Mouse (Mus musculus) v-Abl transformed pro-B cells (cell line): Measurements from ENCODE around the gene Strn.

Experiments
- in situ Hi-C, 2 experiments: fragments of 400-800 bp; cut with MboI; formaldehyde crosslinking; loops; one replicate each; pipeline ENCODE4 v1.15.1; 2025; ENCODE audit not compliant: unreplicated experiment in 2 of 2

Gene Strn

DNA sequence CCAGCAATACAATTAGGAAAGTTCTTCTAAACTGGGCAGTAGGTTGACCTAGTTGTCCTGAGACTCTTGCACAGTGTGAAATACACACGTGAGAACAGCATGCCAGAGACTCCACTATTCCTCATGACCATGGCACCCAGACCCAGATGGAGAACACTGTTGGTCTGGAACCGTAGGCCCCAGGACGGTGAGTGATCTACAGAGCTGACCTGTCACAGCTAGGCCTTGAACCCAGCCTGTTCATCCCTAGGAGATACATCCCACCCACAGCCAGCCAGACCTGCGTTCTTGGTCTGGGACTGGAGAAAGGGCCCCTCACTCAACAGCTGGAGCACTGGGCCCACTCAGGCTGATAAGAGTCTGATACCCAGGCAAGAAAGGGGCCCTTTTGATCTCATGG, 115.1 kb downstream of the Strn start:
- in situ Hi-C loops = loop anchor here in 1 of 2 experiments (25.0 kb wide), 1 partner anchor 1215 kb away; no protein-coding TSS in a partner anchor

DNA sequence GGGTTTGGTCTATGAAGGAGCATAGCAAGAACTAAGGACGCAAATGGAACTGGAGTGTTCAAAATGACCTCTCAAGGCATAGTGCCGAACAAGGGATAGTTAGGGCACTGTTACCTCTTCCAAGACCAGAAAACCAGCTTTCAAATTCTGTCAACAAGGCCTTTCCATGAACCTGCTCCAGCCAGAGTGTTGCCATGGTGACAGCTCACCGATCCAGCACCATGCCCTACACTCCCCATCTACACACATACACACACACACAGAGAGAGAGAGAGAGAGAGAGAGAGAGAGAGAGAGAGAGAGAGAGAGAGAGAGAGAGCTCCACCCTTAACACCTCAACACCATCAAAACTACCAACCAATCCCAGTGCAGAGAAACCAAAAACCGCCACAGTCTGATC, 116.3 kb downstream of the Strn start:
- in situ Hi-C loops = loop anchor here in 1 of 2 experiments (25.0 kb wide), 1 partner anchor 1217 kb away; no protein-coding TSS in a partner anchor

DNA sequence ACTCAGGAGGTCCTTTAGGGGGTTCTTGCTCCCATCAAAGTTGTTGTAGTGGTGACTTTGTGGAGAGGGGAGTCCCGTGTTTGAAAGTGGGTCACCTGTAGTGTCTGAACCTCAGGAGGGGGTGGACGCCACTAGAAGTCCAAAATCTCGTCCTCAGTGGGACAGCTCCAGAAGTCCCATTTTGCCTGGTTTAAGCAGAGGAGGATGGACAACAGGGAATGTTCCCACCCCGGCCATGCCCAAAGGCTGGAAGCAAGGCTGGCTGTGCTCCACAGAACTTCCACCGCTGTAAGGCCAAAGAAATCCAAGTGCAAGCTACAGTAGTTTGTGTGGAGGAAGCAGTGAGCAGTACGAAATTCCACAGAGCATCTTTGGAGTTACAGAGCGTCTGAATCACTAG, 117.0 kb downstream of the Strn start:
- in situ Hi-C loops = loop anchor here (10.0 to 25.0 kb wide), 2 partner anchors 1215 to 1217 kb away; no protein-coding TSS in a partner anchor

DNA sequence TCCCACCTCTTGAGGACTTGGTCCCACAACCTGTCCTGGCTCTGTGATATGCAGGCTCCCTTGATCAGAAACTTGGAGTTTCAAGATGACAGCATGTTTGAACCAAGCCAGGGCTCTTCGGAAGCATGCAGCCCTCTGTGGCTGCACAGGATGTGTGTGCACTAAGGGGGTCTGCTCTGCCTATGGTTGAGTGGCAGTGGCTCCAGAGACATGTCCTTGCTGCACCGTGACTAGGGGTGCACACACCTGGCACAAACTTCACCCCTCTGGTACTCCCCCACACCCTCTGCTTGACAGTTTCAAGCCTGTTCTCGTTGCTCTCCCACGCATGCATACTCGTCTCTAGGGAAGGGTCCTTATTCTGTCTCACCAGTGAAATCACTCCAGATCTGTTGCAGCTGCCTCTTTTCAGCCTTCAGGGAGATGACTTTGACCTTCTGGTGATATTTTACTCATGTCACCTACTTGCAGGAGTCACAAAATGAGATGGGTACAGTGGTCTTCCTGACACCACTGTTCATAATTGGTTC, 118.8 kb downstream of the Strn start:
- in situ Hi-C loops = loop anchor here (10.0 to 25.0 kb wide), 2 partner anchors 1217 to 1219 kb away; no protein-coding TSS in a partner anchor

DNA sequence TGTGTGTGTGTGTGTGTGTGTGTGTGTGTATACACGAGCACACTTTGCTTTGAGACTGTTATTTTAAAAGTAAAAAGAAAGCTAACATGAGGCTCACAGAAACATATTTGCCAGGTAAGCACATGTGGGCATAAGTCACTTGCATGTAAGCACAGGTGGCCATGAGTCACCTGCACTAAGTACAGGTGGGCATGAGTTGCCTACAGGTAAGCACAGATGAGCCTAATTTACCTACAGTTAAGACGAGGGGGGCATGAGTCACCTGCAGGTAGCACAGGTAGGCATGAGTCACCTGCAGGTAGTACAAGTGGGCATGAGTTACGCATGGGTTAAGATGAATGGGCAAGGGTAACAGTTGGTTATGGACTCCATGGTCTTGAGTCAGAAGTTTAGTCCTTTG, 121.9 kb downstream of the Strn start:
- in situ Hi-C loops = loop anchor here (10.0 to 25.0 kb wide), 2 partner anchors 1220 to 1222 kb away; no protein-coding TSS in a partner anchor

DNA sequence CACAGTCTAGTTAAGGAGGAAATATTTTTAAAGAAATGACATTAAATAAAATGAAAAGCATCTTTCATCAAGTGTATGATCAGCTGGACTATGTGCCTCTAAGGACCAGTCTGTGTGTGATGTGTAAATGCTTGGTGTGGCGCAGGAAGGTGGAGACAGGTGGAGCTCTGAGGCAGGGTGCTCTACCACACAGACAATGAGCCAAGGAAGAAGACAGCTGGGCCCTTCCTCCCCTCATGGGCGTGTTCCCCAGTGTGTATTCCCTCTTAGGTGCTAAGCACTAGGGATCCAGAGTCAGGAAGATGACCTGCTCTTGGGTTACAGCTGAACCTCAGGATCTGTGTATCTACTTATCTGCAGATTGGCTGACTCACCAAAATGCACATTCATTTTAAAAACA, 122.5 kb downstream of the Strn start:
- in situ Hi-C loops = loop anchor here (10.0 to 25.0 kb wide), 2 partner anchors 1220 to 1223 kb away; no protein-coding TSS in a partner anchor

DNA sequence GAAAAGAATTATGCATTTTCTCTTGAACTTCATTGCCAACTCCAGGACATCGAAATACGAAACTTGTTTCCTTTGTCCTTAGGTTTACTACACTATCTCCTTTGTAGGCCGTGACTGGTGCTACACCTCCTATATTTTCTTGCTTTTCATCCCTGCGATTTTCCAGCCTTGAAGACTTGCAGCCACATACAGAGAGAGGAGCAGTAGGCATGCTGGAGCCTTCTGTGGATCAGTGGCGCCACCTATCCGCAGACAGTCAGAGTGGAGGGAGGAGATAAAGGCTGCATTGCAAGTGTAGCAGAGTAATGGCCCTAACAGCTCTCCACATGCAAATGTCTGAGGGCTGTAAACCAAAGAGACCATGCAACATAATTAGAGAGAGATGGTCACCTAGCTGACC, 125.9 kb downstream of the Strn start:
- in situ Hi-C loops = loop anchor here (10.0 to 25.0 kb wide), 2 partner anchors 1224 to 1226 kb away; no protein-coding TSS in a partner anchor

DNA sequence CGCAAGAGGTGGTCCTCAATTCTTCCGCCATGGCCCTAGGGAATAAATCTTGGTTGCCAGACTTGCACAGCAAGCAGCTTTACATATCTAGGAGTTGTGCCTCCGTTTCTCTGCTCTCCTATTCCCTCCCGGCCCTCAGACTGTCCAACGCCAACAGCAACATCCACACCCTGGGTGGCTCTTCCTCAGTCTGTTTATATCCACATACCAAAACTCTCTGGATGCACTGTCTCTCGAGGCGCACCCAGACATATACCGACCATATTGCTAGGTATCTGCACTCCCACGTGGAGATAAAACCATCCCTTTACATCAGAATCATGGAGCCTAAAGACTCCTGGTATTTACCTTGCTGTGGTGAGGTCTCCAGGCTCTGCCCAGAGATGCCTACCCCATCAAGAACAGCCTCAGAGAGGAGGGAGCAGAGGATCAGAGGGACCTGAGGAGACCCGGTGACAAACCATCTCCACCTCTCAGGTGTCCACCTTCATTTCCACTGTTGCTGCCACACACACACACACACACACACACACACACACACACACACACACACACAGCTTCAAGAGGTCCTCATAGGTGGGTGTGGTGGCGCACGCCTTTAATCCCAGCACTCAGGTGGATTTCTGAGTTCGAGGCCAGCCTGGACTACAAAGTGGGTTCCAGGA, 127.7 kb downstream of the Strn start:
- in situ Hi-C loops = loop anchor here in 1 of 2 experiments (10.0 to 25.0 kb wide), 2 partner anchors 975 to 1228 kb away; no protein-coding TSS in a partner anchor

DNA sequence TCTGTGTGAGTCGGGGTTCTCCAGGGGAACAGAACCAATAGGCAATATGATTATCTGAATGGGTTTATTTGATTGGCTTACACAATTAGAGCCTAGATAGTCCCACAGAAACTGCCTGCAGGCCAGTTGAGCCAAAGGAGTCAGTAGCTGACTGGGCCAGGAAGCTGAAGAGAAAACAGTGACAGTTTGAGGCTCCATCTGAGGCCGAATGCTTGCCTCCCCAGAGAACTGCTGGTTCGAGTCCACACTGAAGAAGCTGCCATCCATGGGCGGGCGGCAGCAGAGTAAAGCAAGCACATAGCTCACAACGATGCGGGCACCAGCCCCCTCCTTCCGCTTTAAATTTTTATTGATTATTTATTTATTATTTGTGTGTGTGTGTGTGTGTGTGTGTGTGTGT, 128.3 kb downstream of the Strn start:
- in situ Hi-C loops = loop anchor here in 1 of 2 experiments (10.0 to 25.0 kb wide), 2 partner anchors 976 to 1229 kb away; no protein-coding TSS in a partner anchor

DNA sequence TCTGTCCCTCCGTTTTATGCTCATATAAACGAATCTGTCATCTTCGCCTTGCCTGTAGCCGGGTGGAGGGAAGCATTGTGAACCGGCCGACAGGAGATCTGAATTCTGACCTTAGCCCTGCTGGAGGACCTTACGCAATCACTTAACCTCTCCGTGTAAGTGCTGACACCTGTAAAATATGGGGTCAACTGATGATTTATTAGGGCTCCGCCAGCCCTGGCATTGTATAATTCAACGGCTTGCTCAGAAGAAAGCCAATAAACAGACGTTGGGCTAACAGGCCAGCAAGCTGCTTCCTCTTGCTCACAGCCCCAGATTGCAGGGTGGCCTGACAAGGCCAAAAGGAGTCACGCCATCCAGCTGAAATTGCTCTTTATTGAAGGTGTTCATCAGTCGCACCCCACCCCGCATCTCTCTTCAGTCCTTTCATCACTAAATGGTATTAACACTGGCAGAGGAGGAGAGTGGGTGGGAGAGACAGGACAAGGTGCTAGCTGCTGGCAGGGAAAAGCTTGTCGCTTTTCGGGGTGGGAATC, 128.8 kb downstream of the Strn start:
- in situ Hi-C loops = loop anchor here in 1 of 2 experiments (10.0 to 25.0 kb wide), 2 partner anchors 977 to 1229 kb away; no protein-coding TSS in a partner anchor

DNA sequence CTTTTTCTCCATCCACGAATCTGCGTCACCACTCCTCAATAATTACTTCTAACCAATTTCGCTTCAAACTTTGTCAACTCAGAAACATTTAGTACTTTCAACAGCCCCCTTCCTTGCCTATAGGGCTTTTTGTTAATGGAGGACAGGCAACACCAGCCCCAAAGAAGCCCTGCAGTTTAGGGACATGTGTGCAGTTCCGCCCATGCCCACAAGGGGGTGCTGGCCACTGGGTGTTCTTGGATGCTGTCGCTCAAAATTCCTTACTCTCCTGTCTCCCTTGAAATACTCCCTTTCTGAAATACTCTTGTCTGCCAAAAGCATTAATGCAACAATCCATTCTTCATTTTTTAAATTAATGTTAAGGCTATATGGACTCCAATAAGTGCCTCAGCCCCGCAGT, 132.6 kb downstream of the Strn start:
- in situ Hi-C loops = loop anchor here in 1 of 2 experiments (10.0 to 25.0 kb wide), 2 partner anchors 980 to 1233 kb away; no protein-coding TSS in a partner anchor

DNA sequence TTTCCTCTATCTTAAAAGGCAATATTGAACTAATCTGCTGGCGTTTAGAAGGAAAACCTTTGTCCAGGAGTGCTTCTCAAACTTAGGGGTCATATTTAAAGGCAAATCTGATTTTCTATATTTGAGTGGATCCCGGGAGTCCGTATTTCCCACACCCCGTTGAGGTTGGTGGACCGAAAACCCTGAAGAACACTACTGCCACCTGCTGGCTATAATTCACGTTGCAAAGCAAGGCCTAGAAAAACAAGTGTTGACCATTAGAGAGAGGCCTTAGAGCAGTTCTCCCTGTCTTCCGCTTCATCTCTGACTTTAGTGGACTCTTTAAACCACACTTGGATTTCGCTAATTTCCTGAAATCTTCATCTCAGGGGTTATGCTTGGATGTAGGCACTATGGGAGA, 133.1 kb downstream of the Strn start:
- in situ Hi-C loops = loop anchor here in 1 of 2 experiments (10.0 to 25.0 kb wide), 2 partner anchors 981 to 1233 kb away; no protein-coding TSS in a partner anchor

DNA sequence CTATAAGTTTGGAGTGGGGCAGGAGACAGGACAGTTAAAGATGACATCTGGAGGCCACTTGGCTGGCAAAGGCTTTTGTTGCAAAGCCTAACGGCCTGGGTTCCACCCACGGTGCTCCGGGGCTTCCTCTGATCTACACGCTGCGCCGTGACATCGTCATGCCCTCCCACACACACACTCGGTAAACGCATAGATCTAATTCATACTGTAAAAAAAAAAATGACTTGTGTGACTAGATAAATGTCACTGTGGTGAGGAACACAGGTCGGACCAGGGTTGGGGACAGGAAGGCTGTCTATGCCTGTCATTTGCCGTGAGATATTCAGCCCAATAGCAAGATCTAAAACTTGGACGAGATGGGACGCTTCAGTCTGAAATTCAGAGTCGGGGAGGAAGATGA, 134.7 kb downstream of the Strn start:
- in situ Hi-C loops = loop anchor here in 1 of 2 experiments (10.0 to 25.0 kb wide), 2 partner anchors 982 to 1235 kb away; no protein-coding TSS in a partner anchor

DNA sequence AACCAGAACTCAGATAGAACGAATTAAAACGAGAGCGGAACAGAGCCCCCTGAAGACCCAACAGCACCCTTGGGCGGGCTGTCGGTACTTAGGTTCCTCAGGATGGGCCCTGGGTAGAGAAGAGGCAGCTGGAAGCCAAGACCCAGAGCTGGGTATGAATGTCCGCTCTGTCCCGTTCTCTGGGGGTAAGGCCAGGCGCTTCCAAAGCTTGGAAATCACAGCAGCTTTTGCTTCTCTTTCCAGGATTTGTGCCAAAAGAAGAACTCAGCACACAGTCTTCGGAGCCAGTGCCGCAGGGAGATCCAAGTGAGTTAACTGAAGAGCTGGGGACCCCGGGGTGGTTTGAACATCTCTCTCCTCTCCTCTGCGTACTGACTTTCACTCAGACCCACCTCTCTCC, 135.4 kb downstream of the Strn start:
- in situ Hi-C loops = loop anchor here in 1 of 2 experiments (10.0 to 25.0 kb wide), 2 partner anchors 983 to 1236 kb away; no protein-coding TSS in a partner anchor

DNA sequence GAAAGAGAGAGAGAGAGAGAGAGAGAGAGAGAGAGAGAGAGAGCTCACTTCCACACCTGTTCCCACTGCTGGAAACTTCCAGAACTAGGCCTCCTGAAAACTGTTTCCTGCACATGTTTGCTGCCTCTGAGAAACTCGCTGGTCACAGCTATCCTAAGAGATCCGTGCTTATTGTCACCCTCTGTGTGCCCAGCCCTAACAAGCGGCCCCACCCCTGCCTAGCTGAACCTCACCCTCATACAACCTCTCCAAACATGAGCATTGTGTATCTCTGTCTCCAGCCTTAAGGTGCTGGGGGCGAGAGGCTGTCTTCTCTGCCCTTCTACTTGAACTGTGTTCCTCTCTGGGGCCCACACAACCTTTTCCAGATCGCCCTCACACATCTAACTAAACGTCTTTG, 136.0 kb downstream of the Strn start:
- in situ Hi-C loops = loop anchor here in 1 of 2 experiments (10.0 to 25.0 kb wide), 2 partner anchors 984 to 1236 kb away; no protein-coding TSS in a partner anchor
